In the genomic region with DNA sequence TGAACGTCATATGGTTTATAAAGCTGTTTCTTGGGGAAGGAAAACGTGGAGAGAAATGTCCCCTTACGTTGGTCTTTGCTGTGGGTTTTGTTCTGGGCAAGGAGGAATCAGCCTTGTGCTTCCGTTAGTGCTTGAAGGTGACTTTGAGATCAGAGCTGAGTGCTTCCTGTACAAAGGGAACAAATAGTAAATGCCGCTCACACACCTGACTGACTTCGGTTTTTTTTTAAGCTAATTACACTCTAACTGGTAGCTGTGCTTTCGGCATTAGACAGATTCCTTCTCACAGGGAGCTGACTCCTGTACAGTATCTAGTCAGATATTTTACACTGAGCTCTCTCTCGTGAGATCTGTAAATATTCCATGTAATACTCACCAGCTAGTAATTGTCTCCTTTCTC, we compare ENCODE assay signal across 11 mouse cellular contexts. TPM values are rescaled to one million over a fixed set of nuclear protein-coding genes. Genes with fewer than 3 reads are reported as not detected.
DNase-seq lines count a peak whose midpoint lies in the region; ATAC-seq and TF ChIP-seq lines count a peak whose summit lies in the region.
"Had no signal": no experiment of that assay in that cellular context is flagged by ENCODE, and none has a peak within 500 bp of the region (broad histone marks: within the 10 kb centered on the region; RNA-seq: fewer than 3 reads in every experiment).

No protein-coding gene starts in this region.

- H3K4me1 ChIP-seq in ES-Bruce4 (ENCODE audit: control insufficient read depth, insufficient read depth, low read length), result peaks cover 8% of the 10 kb centered on the region
- peaks cover 31% of the 10 kb centered on the region for H3K4me1 ChIP-seq in brown adipose tissue, adult 24 weeks (ENCODE audit: control insufficient read depth, insufficient read depth, insufficient read length, low read length)
- H3K4me1 ChIP-seq in midbrain, embryonic 15.5 days, result peaks cover 37% of the 10 kb centered on the region
- peaks cover 35% of the 10 kb centered on the region for H3K4me1 ChIP-seq in liver, embryonic 12.5 days

- TF ChIP-seq POLR2A in ES-Bruce4 (IDR thresholded peaks at IDR 0.05; ENCODE audit: insufficient read depth, low read length), result no peak

- peak overlapping the region; percentile 16 for H3K27ac ChIP-seq in layer of hippocampus, adult 2 months
- H3K27ac ChIP-seq in ES-Bruce4 (ENCODE audit: insufficient read depth, low read length), result peak overlapping the region; percentile 67
- H3K27ac ChIP-seq in brown adipose tissue, adult 24 weeks (replicated peaks; ENCODE audit: low read depth, low read length), result peak overlapping the region; percentile 27
- H3K27ac ChIP-seq in midbrain, embryonic 15.5 days, result peak overlapping the region; percentile 92
- H3K27ac ChIP-seq in liver, embryonic 12.5 days, result no peak overlapping the region
- H3K27ac ChIP-seq: embryonic facial prominence, embryonic 13.5 days; liver, embryonic 13.5 days had no signal

- H3K4me3 ChIP-seq in layer of hippocampus, adult 2 months, result no peak overlapping the region
- H3K4me3 ChIP-seq in ES-Bruce4 (ENCODE audit: low read depth, low read length), result no peak overlapping the region
- no peak overlapping the region for H3K4me3 ChIP-seq in brown adipose tissue, adult 24 weeks (ENCODE audit: insufficient read depth, low read depth, low read length)
- no peak overlapping the region for H3K4me3 ChIP-seq in midbrain, embryonic 15.5 days
- H3K4me3 ChIP-seq in liver, embryonic 12.5 days, result no peak overlapping the region
- H3K4me3 ChIP-seq: embryonic facial prominence, embryonic 13.5 days; liver, embryonic 13.5 days; myocyte had no signal

- H3K9ac ChIP-seq in ES-Bruce4 (ENCODE audit: low read depth, poor library complexity, severe bottlenecking), result no peak overlapping the region
- peak overlapping the region; percentile 12; the same call in 1 of the 2 replicates for H3K9ac ChIP-seq in midbrain, embryonic 15.5 days
- H3K9ac ChIP-seq in liver, embryonic 12.5 days, result no peak overlapping the region
- H3K9ac ChIP-seq: embryonic facial prominence, embryonic 13.5 days; liver, embryonic 13.5 days had no signal

- peak; percentile 38; the same call in 1 of the 2 replicates for ATAC-seq in midbrain, embryonic 15.5 days (replicated peaks)
- no peak for ATAC-seq in liver, embryonic 12.5 days

- no peak overlapping the region for H3K4me2 ChIP-seq in midbrain, embryonic 15.5 days
- no peak overlapping the region for H3K4me2 ChIP-seq in liver, embryonic 12.5 days
- H3K4me2 ChIP-seq: embryonic facial prominence, embryonic 13.5 days; liver, embryonic 13.5 days had no signal

- no peak for TF ChIP-seq CTCF in layer of hippocampus, adult 2 months (conservative IDR thresholded peaks at IDR 0.05)
- TF ChIP-seq CTCF in ES-Bruce4 (IDR thresholded peaks at IDR 0.05; ENCODE audit: low read depth, low read length), result no peak

- 26% methylated on average over 8 of the region's 8 CpGs for WGBS in midbrain, embryonic 15.5 days
- WGBS in liver, embryonic 12.5 days (ENCODE audit: insufficient replicate concordance), result 53% methylated on average over 8 of the region's 8 CpGs

- 0 out of 2 replicates have a peak, but pooled peaks have one; percentile 45 for TF ChIP-seq EP300 in ES-Bruce4 (IDR thresholded peaks at IDR 0.05; ENCODE audit: insufficient read depth, low read depth, low read length)

- no peaks in the 10 kb centered on the region for H3K9me3 ChIP-seq in ES-Bruce4 (replicated peaks; ENCODE audit: control insufficient read depth, insufficient read depth, low read length, poor library complexity, severe bottlenecking)
- no peaks in the 10 kb centered on the region for H3K9me3 ChIP-seq in midbrain, embryonic 15.5 days
- H3K9me3 ChIP-seq in liver, embryonic 12.5 days (replicated peaks), result no peaks in the 10 kb centered on the region
- H3K9me3 ChIP-seq: embryonic facial prominence, embryonic 13.5 days; liver, embryonic 13.5 days had no signal

- intact Hi-C loops in left cerebral cortex, postnatal 10 days (cut with DNase I), result no loop called here

- DNase-seq in layer of hippocampus, adult 2 months (ENCODE audit: low spot score in 2 of 2), result no peak
- DNase-seq in layer of hippocampus, adult 8-10 months (ENCODE audit: low spot score in 2 of 2), result no peak
- no peak for DNase-seq in left cerebral cortex, postnatal 10 days (ENCODE audit: extremely low spot score in 1 of 2, low spot score in 2 of 2)
- DNase-seq in adipocyte (ENCODE audit: low spot score), result no peak
- DNase-seq: liver, embryonic 13.5 days had no signal

- no peaks in the 10 kb centered on the region; the same call in 1 of the 2 replicates for H3K36me3 ChIP-seq in ES-Bruce4 (ENCODE audit: control insufficient read depth, insufficient read depth, low read length, poor library complexity, severe bottlenecking)
- H3K36me3 ChIP-seq in midbrain, embryonic 15.5 days (replicated peaks), result no peaks in the 10 kb centered on the region
- no peaks in the 10 kb centered on the region for H3K36me3 ChIP-seq in liver, embryonic 12.5 days
- H3K36me3 ChIP-seq: embryonic facial prominence, embryonic 13.5 days; liver, embryonic 13.5 days had no signal

- H3K27me3 ChIP-seq in ES-Bruce4 (ENCODE audit: control insufficient read depth, insufficient read depth, low read length, poor library complexity, severe bottlenecking), result no peaks in the 10 kb centered on the region
- H3K27me3 ChIP-seq in midbrain, embryonic 15.5 days (replicated peaks), result no peaks in the 10 kb centered on the region
- H3K27me3 ChIP-seq in liver, embryonic 12.5 days (replicated peaks), result no peaks in the 10 kb centered on the region; the same call in 1 of the 2 replicates
- H3K27me3 ChIP-seq: embryonic facial prominence, embryonic 13.5 days; liver, embryonic 13.5 days had no signal

RNA-seq across cellular contexts. Expression of a gene that starts 29.9 kb away (rescaled TPM):
- 10 to 100 TPM; 27.8 to 37.7 TPM for total RNA-seq in layer of hippocampus, adult 2 months (2021)
- total RNA-seq in layer of hippocampus, adult 8-10 months (2022), result 10 to 100 TPM; 33.9 to 41.1 (median 36.3) TPM
- polyA plus RNA-seq in ES-Bruce4 (2011; ENCODE audit: insufficient read depth, insufficient read length, low read depth, missing spikeins), result 118 and 124 TPM in 2 replicates
- 7.8 and 10.1 TPM in 2 replicates for polyA plus RNA-seq in brown adipose tissue, adult 24 weeks (2012; ENCODE audit: insufficient read depth, insufficient read length, missing spikeins)
- polyA plus RNA-seq in midbrain, embryonic 15.5 days (2015; fragmentation: Nextera tagmentation; extraction: Ambion mirVana), result 16.6 and 16.7 TPM in 2 replicates
- 10 to 100 TPM; 31.7 to 34.3 TPM for total RNA-seq in left cerebral cortex, postnatal 10 days (2021)
- polyA plus RNA-seq in liver, embryonic 12.5 days (2016; fragmentation: Nextera tagmentation; extraction: Ambion mirVana), result 8.1 and 8.3 TPM in 2 replicates
